Mouse (Mus musculus) heart, adult 18-20 months (tissue): ENCODE measurements at regions not wholly inside any gene's neighbourhood (a gene's known extent, or its start where the extent isn't known, plus 50 kb on each side); places are given as distances from the start of the nearest gene placed in this dataset.

Experiments used
- DNase-seq, 2 experiments: peaks; one replicate each; pipeline ENCODE4 v3.0.0; 2021 to 2022; ENCODE audit warnings: mixed read lengths in 1 of 2

- no peak for DNase-seq
Measured at GRCm38 (mm10) chr4:103421541-103421951, 107.9 kb downstream of the Oma1 start.

GRCm38 (mm10) chr4:103441383-103441782 lies 127.8 kb downstream of the Oma1 start:
- DNase-seq = no peak

DNA sequence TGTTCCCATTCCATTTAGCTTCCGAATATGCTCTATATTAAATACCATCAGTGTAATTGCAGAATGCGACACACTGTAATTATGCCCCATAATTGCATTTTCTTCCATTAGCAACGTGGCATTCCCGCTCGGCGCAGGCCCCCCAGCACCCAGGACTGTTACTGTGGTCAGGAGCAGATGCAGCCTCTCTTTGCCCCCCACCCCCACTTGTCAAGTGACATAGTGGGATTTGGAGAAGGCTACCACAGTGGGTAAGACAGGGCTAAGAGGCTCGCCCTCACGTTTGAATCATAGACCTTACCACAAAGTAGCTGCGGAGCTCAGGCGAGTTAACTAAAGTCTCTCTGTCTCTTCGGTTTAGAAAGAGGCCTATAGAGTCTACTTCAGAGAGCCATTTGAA lies 128.3 kb downstream of the Oma1 start:
- no peak for DNase-seq

DNA sequence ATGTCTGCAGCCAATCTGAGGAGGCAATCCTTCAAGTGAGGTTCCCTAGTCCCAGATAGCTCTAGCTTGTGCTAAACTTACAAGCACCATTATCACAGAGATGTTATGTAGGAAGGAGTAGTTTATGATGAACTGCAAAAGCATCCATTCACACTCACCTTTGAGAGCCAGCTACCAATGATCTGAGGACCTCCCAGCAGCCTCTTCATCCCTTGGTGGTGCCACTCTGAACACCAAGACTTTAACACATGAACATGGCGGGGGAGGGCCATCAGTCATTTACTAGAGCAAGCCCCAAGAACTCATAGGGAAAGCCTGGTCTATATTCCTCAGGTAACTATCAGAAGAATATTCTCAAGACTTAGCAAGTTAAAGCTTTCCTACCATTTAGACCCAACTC lies 135.7 kb downstream of the Oma1 start:
- no peak for DNase-seq

GRCm38 (mm10) chr4:103450121-103450520 lies 136.5 kb downstream of the Oma1 start:
- no peak for DNase-seq

- DNase-seq = no peak
Measured at GRCm38 (mm10) chr4:103455458-103455857, 141.8 kb downstream of the Oma1 start.

GRCm38 (mm10) chr4:103466019-103466589 lies 152.5 kb downstream of the Oma1 start:
- no peak for DNase-seq

- DNase-seq = no peak
Measured at GRCm38 (mm10) chr4:103475596-103475995, 143.6 kb upstream of the Dab1 start.

GRCm38 (mm10) chr4:103486140-103486965 lies 132.8 kb upstream of the Dab1 start:
- DNase-seq = no peak

- no peak for DNase-seq
Measured at GRCm38 (mm10) chr4:103508435-103508834, 110.7 kb upstream of the Dab1 start.

- DNase-seq = no peak
Measured at GRCm38 (mm10) chr4:103512901-103513300, 106.3 kb upstream of the Dab1 start.

- peak in 1 of 2 experiments; percentile 2 for DNase-seq
Measured at GRCm38 (mm10) chr4:103521870-103522609, 97.1 kb upstream of the Dab1 start.

DNA sequence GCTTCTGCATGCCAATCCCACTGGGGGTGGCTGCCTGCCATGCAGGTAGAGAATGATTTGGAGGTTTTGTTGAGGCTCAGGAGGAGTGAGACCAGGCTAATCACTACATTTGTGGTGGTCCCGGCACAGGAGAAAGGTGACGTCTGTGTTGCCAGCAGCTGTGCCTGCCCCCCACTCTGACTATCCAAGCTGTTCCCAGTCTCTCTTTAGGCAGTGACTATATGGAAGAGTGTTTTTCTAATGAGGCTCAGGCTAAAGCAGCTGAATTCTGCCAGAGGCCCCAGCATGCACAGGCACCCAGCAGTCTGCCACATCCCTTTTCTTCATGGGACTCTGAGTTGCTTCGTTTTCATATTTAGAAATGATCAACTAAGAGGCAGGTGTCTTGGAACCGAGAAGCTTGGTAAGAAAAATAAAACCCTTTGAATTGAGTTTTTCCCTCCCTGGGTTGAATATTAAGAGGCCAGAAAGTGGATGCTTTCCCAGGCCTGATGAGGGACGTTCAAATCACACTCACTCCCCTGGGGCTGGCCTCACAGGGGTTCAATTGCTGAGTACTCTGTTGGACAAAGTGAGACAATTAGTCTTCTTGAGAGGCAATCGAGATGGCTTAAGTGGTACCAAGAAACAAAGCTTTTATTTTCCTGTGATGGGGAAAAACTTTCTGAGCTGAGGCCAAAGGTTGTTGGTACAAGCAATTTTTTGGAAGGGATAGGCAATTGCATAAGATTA lies 82.5 kb upstream of the Dab1 start:
- DNase-seq = no peak

GRCm38 (mm10) chr4:103540960-103541359 lies 78.2 kb upstream of the Dab1 start:
- DNase-seq = no peak

DNA sequence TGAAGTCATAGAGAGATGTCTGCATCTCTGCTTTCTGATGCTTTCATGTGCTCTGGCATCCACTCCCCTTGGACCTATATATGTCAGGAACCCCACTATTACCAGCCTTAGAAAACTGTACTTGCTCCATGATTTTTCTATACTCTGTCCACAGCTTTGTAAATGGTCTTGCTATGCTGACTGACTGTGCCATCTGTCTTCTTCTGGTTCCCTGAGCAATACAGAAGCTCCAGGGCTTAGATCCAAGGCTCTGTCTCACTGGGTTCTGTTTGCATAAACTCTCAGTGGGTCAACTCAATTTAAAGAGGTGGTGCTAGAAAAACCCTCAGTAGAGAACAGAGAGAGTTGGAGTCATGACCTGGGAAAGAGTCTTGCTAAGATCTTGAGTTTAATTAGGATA lies 71.9 kb upstream of the Dab1 start:
- DNase-seq = no peak

DNA sequence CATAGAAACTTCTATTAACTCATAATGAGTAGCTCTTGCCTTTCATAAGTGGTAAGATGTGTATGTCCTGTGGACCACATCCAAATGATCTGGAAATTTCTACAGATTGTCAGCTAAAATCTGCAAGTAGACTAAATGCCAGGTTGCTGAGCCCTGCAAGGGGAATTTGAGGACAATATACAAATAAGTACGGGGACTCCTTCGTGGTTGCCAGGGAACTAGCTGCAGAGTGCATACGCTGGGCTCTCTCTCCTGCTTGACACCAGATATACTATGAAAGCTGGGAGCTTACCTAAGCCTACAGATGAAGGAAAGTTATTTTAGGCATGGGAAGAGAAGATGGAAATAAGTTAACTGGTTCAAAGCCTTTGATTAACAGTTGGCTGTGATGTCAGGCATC lies 66.7 kb upstream of the Dab1 start:
- no peak for DNase-seq

GRCm38 (mm10) chr4:103553188-103553587 lies 66.0 kb upstream of the Dab1 start:
- no peak for DNase-seq

GRCm38 (mm10) chr4:103554597-103554996 lies 64.6 kb upstream of the Dab1 start:
- DNase-seq = no peak
